Mouse (Mus musculus) limb, embryonic 13.5 days (tissue): ENCODE results near the gene Recql5. TPM values are rescaled to one million over a fixed set of nuclear protein-coding genes. Genes with fewer than 3 reads are reported as not detected.

ENCODE experiments used
- ATAC-seq: fragments of 200-750 bp; cut with Nextera tagmentation; 2 replicates; pipeline ENCODE4 v1.8.0; 2017; ENCODE audit warnings: low read depth, moderate number of reproducible peaks, moderate TSS enrichment; ENCODE audit not compliant: low FRiP score
- H3K27ac ChIP-seq: fragments of 300-500 bp; sonication (generic); 2 replicates; pipeline ENCODE4 v1.5.1; 2015; ENCODE audit warnings: inconsistent platforms, mild to moderate bottlenecking, moderate library complexity
- H3K27me3 ChIP-seq: fragments of 300-500 bp; sonication (generic); 2 replicates; pipeline ENCODE4 v1.6.1; 2015; ENCODE audit warnings: mild to moderate bottlenecking, inconsistent platforms
- H3K36me3 ChIP-seq: fragments of 300-500 bp; sonication (generic); 2 replicates; pipeline ENCODE4 v1.6.1; 2015; ENCODE audit warnings: inconsistent platforms, mild to moderate bottlenecking, moderate library complexity
- H3K4me1 ChIP-seq: fragments of 300-500 bp; sonication (generic); 2 replicates; pipeline ENCODE4 v1.6.1; 2015; ENCODE audit warnings: inconsistent platforms
- H3K4me2 ChIP-seq: fragments of 300-500 bp; sonication (generic); replicated peaks from 2 replicates; pipeline ENCODE4 v1.6.1; 2015; ENCODE audit warnings: inconsistent platforms, mild to moderate bottlenecking, moderate library complexity
- H3K4me3 ChIP-seq: fragments of 300-500 bp; sonication (generic); 2 replicates; pipeline ENCODE4 v1.5.1; 2015; ENCODE audit warnings: moderate library complexity, mild to moderate bottlenecking, inconsistent platforms
- H3K9ac ChIP-seq: fragments of 300-500 bp; sonication (generic); 2 replicates; pipeline ENCODE4 v1.6.1; 2015; ENCODE audit warnings: mild to moderate bottlenecking, inconsistent platforms
- H3K9me3 ChIP-seq: fragments of 300-500 bp; sonication (generic); 2 replicates; pipeline ENCODE4 v1.6.1; 2016; ENCODE audit warnings: inconsistent platforms
- WGBS: fragments of 180-500 bp; shearing (Covaris S2); methylation state at CpG from one replicate; pipeline ENCODE4 v1.1.7; 2015; 5-methylcytosine and 5-hydroxymethylcytosine counted together
- polyA plus RNA-seq: library from polyadenylated mRNA; unstranded; fragments of >200 nt; fragmentation: Nextera tagmentation; extraction: Ambion mirVana; gene quantifications from 2 replicates; pipeline ENCODE4 v1.2.1, GENCODE M21; 2015

The Recql5 gene
- polyA plus RNA-seq, 1 experiment from 2014 or later: 23.7 TPM

DNA sequence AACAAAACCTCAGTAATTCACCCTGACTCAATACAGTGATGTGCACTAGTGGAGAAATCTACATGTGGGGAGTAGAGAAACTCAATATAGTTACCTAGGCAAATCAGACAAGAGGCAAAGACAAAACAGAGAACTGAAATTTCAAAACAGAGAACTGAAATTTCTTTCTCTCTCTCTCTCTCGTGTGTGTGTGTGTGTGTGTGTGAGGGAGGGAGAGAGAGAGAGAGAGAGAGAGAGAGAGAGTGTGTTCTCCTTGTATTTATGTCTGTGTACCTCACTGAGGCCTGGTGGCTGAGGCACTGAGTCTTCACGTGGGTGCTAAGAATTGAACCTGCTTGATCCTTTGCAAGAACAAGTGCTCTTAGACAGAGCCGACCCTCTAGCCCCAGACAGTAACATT is 3.5 kb downstream of the Recql5 start:
- Histone ChIP-seq H3K4me1 (peaks cover 19% of the 10 kb centered on the region), H3K9ac (no peak overlapping the region), H3K27ac (no peak overlapping the region), H3K27me3 (no peaks in the 10 kb centered on the region), H3K36me3 (peaks cover 38% of the 10 kb centered on the region), H3K9me3 (no peaks in the 10 kb centered on the region), H3K4me3 (no peak overlapping the region), H3K4me2 (no peak overlapping the region)
- no peak for ATAC-seq
- 74% methylated on average over 3 of the region's 3 CpGs for WGBS

DNA sequence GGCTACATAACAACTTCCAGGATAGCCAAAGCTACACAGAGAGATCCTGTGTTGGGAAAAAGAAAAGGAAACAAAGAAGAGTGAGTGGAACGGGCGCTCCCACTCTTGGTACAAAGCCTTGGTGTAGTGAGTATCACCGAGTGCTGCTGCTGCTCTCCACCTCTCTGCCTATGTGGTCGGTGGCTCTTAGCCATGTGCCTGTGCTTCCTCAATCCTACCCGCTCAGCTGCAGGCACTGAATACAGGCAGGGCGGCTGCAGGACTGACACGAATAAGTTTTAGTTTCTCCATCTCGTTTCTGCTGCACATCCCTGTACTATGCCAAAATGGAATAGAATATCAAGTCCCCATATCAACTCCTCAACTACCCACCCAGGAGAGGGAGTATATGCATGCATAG is 4.2 kb downstream of the Recql5 start:
- ATAC-seq: no peak
- H3K27ac ChIP-seq: no peak overlapping the region
- no peaks in the 10 kb centered on the region for H3K27me3 ChIP-seq
- 91% methylated on average over 8 of the region's 8 CpGs for WGBS
- no peak overlapping the region for H3K4me3 ChIP-seq
- H3K4me1 ChIP-seq: peaks cover 11% of the 10 kb centered on the region
- H3K36me3 ChIP-seq: peaks cover 46% of the 10 kb centered on the region
- H3K9me3 ChIP-seq: no peaks in the 10 kb centered on the region
- H3K4me2 ChIP-seq: no peak overlapping the region
- no peak overlapping the region for H3K9ac ChIP-seq

DNA sequence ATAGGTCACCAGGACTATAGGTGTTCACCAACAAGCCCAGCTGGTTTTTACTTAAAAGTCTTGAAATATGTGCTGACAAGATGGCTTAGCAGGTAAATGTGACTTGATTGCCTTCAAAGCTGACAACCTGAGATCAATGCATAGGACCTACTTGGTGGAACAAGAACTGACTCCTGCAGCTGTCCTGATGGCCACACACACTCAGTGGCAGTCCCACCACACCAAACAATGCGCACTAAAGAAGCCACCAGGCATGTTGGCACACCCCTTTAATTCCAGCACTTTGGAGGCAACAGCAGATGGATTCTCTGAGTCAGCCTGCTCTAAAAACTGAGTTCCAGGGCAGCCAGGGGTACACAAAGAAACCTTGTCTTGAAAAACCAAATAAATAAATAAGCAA is 11.3 kb downstream of the Recql5 start:
- 91% methylated on average over 1 of the region's 1 CpGs for WGBS
- Histone ChIP-seq H3K27ac (no peak overlapping the region), H3K9me3 (no peaks in the 10 kb centered on the region), H3K4me2 (no peak overlapping the region), H3K9ac (no peak overlapping the region), H3K36me3 (peaks cover 45% of the 10 kb centered on the region), H3K27me3 (no peaks in the 10 kb centered on the region), H3K4me1 (no peaks in the 10 kb centered on the region), H3K4me3 (no peak overlapping the region)
- no peak for ATAC-seq

DNA sequence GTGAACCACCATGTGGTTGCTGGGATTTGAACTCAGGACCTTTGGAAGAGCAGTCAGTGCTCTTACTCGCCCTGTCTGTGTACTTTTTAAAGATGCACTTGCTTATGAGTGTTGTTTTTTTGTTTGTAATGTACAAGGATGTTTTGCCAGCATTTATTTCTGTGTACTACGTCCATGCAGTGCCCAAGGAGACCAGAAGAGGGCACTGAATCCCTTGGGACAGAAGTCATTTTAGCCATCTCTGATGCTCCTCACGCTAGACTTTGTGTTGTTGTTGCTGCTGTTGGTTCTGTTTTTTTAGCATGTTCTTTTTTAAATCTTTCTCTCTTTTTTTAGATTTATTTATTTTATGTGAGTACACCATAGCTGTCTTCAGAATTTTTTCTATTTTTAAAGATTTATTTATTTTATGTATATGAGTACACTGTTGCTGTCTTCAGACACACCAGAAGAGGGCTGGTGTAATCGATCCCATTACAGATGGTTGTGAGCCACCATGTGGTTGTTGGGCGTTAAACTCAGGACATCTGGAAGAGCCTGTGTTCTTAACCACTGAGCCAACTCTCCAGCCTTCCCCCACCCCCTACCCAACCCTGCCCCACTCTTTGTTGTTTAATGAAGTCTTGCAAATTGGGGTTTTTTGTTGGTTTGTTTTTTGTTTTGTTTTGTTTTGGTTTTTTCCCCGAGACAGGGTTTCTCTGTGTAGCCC is 13.0 kb downstream of the Recql5 start:
- ATAC-seq: no peak
- Histone ChIP-seq H3K27me3 (no peaks in the 10 kb centered on the region), H3K27ac (no peak overlapping the region), H3K4me1 (no peaks in the 10 kb centered on the region), H3K36me3 (peaks cover 53% of the 10 kb centered on the region), H3K4me3 (no peak overlapping the region), H3K9me3 (no peaks in the 10 kb centered on the region), H3K9ac (no peak overlapping the region), H3K4me2 (no peak overlapping the region)
- WGBS: 53% methylated on average over 6 of the region's 6 CpGs

DNA sequence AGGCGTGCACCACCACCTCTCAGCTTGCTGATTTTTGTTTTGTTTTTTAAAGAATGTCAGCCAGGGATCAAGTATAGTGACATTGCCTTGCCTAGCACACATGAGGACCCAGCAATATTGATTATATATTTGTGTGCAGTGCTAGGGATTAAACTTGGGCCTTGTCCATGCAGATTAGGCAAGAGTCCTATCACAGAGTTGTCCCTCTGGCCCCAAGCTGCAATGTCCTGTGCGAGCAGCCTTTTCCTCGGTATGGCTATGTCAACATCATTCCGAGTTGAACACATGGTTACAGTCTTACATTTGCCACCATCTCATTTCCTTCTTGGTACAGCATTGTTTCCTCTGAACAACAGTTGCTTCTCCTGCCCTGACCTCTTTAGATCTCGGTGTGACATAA is 14.2 kb downstream of the Recql5 start:
- Histone ChIP-seq H3K27me3 (no peaks in the 10 kb centered on the region), H3K4me2 (no peak overlapping the region), H3K9me3 (no peaks in the 10 kb centered on the region), H3K36me3 (peaks cover 47% of the 10 kb centered on the region), H3K4me3 (no peak overlapping the region), H3K9ac (no peak overlapping the region), H3K27ac (no peak overlapping the region), H3K4me1 (no peaks in the 10 kb centered on the region)
- ATAC-seq: no peak
- WGBS: 92% methylated on average over 5 of the region's 5 CpGs

DNA sequence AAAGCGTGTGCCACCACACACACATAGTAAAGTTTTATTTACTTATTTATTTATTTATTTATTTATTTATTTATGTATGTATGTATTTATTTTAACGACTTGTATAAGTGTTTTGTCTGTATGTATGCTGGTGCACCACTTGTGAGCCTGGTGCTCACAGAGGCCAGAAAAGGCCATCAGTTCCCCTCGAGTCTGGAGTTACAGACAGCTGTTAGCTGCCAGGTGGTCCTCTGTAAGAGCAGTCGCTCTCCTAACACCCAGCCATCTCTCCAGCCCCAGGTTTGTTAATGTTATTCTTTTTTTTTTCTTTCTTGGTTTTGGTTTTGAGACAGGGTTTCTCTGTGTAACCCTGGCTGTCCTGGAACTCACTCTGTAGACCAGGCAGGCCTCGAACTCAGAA is 14.6 kb downstream of the Recql5 start:
- no peaks in the 10 kb centered on the region for H3K4me1 ChIP-seq
- H3K36me3 ChIP-seq: peaks cover 47% of the 10 kb centered on the region
- no peaks in the 10 kb centered on the region for H3K9me3 ChIP-seq
- no peaks in the 10 kb centered on the region for H3K27me3 ChIP-seq
- H3K4me3 ChIP-seq: no peak overlapping the region
- H3K4me2 ChIP-seq: no peak overlapping the region
- WGBS: 74% methylated on average over 5 of the region's 5 CpGs
- no peak for ATAC-seq
- no peak overlapping the region for H3K27ac ChIP-seq
- H3K9ac ChIP-seq: no peak overlapping the region

DNA sequence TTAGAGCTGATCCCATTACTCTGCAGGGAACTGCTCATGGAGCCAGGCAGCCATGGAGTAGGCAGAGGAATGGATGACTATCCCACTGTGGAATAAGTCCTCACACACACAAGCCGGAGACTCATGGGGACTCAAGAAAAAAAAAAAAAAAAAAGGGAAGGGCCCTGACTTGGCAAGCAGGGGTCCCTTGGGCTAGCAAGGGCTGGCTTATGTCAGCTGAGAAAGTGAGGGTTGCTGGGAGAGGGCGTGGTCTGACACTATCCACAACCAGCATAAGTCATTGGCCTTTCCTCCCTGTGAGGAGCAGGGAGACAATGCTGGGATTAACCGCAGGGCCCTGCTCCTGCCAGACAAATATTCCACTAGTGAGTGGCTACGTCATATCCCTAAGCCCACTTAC is 16.7 kb downstream of the Recql5 start:
- Histone ChIP-seq H3K9me3 (no peaks in the 10 kb centered on the region), H3K4me3 (no peak overlapping the region), H3K4me1 (no peaks in the 10 kb centered on the region), H3K27ac (no peak overlapping the region), H3K4me2 (no peak overlapping the region), H3K36me3 (peaks cover 53% of the 10 kb centered on the region), H3K27me3 (no peaks in the 10 kb centered on the region), H3K9ac (no peak overlapping the region)
- 89% methylated on average over 4 of the region's 4 CpGs for WGBS
- ATAC-seq: no peak

DNA sequence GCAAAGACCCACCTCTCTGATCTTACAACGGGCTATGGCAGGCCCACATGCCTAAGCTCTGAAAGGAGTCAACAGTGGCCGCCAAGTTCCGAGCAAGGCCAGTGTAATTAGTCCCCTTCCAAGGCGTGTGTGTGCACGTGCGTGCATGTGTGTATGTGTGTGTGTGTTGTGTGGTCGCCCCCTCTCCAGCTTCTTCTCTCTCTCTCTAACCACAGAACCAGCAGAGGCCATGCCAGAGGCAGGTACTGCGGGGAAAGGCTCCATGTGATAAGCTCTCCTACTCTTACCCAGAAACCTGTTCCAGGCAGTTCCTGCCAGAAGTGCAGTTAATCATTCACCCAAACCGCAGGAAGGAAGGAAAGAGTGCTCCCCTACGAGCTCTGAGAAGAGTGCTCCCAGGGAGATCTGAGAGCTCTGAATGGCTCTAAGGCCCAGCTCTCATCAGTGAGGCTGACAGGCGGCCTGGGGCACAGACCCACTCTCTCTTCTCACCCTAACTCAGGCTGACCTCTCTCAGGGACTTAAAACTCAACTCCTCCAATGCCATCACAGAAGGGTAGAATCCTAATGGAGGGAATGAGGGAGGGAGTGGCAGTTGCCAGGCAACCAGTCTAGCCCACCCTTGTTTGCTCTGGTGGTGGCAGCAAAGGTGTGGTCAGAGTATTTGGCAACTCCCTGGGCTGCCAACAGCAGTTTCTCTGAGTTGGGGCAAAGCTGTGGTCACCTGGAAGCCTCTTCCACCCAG is 21.5 kb downstream of the Recql5 start, which contains the start of gene Smim6:
Gene Smim6 (plus strand): TSS at position 386 of the 745 bp plus-strand sequence.
- no peaks in the 10 kb centered on the region for H3K27me3 ChIP-seq
- no peak within 1 kb of the TSS for H3K4me2 ChIP-seq
- H3K9me3 ChIP-seq: no peaks in the 10 kb centered on the region
- H3K9ac ChIP-seq: no peak within 1 kb of the TSS
- no peak within 1 kb of the TSS for H3K4me3 ChIP-seq
- H3K4me1 ChIP-seq: no peaks in the 10 kb centered on the region
- 75% methylated on average over 11 of the region's 11 CpGs for WGBS
- H3K36me3 ChIP-seq: peaks cover 56% of the 10 kb centered on the region
- H3K27ac ChIP-seq: peak within 1 kb of the TSS; percentile 10; the same call in 1 of the 2 replicates
- no peak for ATAC-seq

DNA sequence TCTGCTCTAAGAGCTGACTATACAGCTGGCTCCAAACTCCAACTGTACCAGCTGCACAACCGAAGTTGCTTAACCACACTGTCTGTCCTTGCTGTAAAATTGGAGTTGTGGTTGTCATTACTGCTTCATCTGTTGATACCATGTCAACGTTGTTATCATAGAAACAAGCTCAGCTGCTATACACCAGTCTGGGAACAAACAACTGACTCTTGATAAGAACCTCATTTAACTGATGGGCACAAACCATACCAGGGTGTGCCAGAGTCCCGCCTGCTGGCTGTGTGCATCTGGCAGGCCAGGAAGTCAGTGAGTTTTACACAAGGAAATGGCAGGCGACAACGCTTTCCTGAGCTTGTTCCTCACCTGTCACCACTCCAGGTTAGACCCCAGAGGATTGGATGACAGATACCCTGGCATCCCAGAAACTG is 22.1 kb downstream of the Recql5 start:
- Histone ChIP-seq H3K27ac (no peak overlapping the region), H3K9ac (no peak overlapping the region), H3K4me3 (no peak overlapping the region), H3K36me3 (peaks cover 49% of the 10 kb centered on the region), H3K4me1 (no peaks in the 10 kb centered on the region), H3K4me2 (no peak overlapping the region), H3K27me3 (no peaks in the 10 kb centered on the region), H3K9me3 (no peaks in the 10 kb centered on the region)
- no peak for ATAC-seq
- 88% methylated on average over 5 of the region's 5 CpGs for WGBS

DNA sequence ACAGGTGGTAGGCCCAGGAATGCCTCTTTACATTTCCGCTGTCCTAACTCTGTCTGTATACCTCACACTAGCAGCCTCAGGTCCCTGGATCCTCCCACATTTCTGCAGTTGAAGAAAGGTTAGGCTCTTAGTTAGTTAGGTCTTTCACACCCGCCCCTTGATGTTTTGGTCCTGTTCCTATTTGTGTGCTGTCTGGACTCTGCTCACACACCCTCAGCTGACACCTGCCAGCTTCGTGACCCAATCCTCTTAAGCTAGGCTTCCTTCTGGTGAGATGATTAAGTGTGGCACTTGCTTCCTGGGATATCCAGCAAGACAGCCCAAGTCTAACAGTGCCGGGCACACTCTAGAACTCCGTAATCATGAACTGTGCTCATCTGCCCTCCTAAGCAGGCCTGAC is 26.8 kb downstream of the Recql5 start:
- Histone ChIP-seq H3K9me3 (no peaks in the 10 kb centered on the region), H3K4me1 (peaks cover 19% of the 10 kb centered on the region), H3K36me3 (peaks cover 20% of the 10 kb centered on the region), H3K27me3 (no peaks in the 10 kb centered on the region), H3K27ac (no peak overlapping the region), H3K9ac (no peak overlapping the region), H3K4me2 (no peak overlapping the region), H3K4me3 (no peak overlapping the region)
- 82% methylated on average over 5 of the region's 5 CpGs for WGBS
- ATAC-seq: no peak

DNA sequence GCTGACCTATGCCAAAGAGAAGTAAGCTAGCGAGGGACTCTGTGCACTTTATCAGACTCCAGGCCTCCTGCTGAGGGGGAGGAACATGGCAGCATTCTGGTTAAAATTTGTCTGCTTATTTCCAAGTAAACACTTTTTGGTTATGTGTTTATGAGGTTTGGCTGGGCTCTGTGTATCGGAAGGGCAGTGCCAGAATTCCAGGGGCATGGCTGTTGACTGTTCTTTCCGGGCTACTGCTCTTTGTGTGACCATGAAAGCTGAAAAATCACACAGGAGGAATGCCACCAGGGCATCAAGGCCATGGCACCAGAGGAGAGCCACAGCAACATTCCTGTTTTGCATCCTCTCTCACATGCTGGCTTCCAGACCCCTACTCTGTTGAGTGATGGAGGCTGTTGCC is 27.2 kb downstream of the Recql5 start:
- Histone ChIP-seq H3K4me1 (peaks cover 23% of the 10 kb centered on the region), H3K27ac (no peak overlapping the region), H3K4me3 (no peak overlapping the region), H3K9me3 (no peaks in the 10 kb centered on the region), H3K4me2 (no peak overlapping the region), H3K27me3 (no peaks in the 10 kb centered on the region), H3K9ac (no peak overlapping the region), H3K36me3 (peaks cover 16% of the 10 kb centered on the region)
- ATAC-seq: no peak
- 77% methylated on average over 3 of the region's 3 CpGs for WGBS

DNA sequence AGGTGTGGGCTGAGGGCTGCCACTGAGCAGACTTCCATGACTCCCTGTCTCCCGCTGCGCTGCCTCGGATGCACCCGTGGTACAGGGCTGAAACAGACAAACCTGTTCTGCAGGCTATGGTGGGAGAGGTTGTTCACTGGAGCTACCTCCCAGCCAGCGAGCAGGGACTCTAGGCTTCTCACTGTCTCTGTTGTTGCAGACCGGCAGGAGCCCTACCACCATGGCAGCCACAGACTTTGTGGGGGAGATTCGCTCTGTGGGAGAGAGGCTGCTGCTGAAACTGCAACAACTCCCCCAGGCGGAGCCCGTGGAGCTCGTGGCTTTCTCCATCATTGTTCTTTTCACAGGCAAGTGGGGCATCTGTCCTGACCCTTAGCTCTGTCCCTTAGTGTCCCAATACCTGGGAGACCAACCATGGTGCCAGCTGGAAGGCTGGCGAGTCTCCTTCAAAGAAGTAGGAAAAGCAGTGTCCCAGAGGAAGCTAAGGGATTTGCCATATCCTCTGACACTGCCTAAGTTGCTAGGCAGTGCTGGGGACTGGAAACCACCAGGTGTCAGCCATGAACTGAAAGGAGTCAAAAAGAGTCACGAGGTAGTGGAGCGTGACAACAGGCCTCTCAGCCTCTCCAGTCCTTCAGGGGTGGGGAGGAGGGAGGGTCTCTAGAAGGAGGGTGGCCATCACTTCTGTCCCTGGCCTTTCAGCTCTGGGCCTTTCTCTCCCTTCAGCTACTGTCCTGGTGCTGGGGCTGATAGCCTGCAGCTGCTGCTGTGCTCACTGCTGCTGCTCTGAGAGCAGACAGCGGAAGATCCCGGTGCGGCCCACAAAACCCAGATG is 28.1 kb downstream of the Recql5 start:
- peak overlapping the region; percentile 28; the same call in 1 of the 2 replicates for H3K27ac ChIP-seq
- ATAC-seq: no peak
- H3K9me3 ChIP-seq: no peaks in the 10 kb centered on the region
- no peak overlapping the region for H3K4me3 ChIP-seq
- 0 out of 2 replicates have a peak overlapping the region, but pooled peaks have one; percentile 26 for H3K9ac ChIP-seq
- H3K27me3 ChIP-seq: no peaks in the 10 kb centered on the region
- peaks cover 15% of the 10 kb centered on the region for H3K36me3 ChIP-seq
- WGBS: 63% methylated on average over 16 of the region's 16 CpGs
- H3K4me1 ChIP-seq: peaks cover 28% of the 10 kb centered on the region
- 0 out of 2 replicates have a peak overlapping the region, but pooled peaks have one; percentile 7 for H3K4me2 ChIP-seq
